Mouse (Mus musculus): ENCODE data around the gene Serpinb9c.
"Not testable (repeated sequence)": the region's sequence is repeated elsewhere in the genome, so short reads cannot be mapped to it uniquely, and the experiment has no call there.

Serpinb9c gene

GRCm38 (mm10) chr13:33159642-33160041, at the start of gene Serpinb9c:
Gene Serpinb9c, minus strand, starts transcription at chr13:33159742.
- no peak for DNase-seq

DNA sequence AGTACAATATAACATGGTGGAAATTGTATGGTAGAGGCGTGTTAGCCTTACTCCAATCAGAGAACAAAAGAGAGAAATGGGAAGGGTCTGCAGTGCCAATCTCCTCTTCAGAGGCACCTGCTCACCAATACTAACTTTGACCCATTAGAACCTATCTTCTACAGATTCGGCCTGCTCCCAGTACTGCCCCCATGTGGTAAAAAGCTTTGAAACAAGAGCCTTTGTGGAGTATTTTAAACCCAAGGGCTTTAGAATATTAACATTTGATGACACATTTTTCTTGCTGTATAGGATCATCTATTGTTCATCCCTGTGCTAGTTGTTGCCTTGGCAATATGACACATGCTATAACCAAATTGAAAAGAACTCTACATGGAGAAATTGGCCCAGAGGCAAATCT, 40.2 kb upstream of the Serpinb9c start:
- DNase-seq = no peak

DNA sequence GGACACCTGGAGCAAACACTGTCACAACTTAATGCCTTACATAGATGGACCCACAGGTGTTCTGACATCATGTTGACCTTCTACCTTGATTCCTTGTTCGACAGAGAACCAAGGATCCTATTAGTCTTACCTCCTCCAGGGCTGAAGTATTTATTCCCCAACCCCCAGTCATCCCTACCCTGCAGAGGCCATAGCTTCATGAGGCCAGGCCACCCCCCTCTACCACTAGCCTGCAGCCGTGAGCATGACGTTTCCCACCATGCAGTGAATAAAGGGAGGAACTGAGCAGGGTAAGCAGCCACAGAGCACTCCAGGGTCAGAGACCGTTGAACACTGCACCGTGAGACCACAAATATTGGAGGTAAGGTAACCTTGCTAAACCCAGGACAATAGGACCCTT, 33.1 kb upstream of the Serpinb9c start, which contains the start of gene Serpinb9d:
Gene Serpinb9d, plus strand, starts transcription at position 301 of the 400 bp plus-strand sequence.
- DNase-seq = no peak

GRCm38 (mm10) chr13:33190486-33190885, 30.9 kb upstream of the Serpinb9c start:
- not testable (repeated sequence) for DNase-seq

DNA sequence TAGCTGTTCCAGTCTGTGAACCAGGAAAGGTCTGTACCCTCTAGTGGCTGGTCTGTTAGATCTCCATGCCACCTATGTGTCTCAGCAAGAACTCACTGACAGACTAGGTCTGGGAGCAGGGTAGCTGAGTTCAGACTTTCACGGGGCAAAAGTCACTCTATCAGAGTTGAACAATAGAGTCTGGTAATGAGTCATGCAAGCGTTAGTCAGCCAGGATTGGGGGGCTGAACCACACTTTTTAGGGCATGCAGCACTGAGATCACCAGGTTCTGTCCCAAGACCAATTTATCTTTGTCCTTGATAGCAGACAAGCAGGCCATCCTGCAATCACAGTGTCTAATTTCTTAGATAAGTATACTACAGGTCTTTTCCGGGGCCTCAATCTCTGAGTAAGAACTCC, 18.1 kb downstream of the Serpinb9c start:
- no peak for DNase-seq

DNA sequence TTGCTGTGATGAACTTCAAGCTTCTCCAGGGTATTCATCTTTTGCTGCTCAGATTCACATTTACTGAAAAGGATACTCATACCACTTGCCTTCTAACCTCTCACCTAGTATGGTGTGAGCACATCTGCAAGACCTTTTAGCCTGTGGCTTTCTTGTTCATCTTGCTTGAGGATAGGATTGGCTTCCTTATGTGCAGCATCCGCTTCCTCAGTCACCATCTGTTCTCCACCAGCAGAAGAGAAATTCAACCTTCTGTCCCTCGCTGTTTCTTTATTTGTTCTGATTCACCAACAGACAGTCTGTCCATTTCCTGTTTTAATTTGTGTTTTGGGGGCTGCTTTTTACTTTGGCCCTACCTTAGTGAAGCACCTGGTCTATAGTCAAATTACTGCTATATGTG, 21.8 kb downstream of the Serpinb9c start:
- DNase-seq = no peak

DNA sequence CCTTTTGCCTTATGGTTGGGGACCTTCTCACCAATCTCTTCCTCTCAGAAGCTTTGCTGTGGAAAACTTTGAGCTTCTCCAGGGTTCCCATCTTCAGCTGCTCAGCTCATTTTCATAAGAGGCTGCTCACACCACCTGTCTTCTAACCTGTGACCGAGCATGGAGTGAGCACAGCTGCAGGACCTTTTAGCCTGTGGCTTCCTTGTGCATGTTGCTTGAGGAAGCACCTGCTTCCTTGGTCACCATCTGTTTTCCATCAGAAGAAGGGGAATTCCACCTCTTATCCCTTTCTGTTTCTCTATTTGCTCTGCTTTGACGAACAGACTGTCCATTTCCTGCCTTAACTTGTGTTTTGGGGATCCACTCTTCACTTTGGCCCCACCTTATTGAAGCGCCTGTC, 46.5 kb downstream of the Serpinb9c start:
- DNase-seq = no peak

GRCm38 (mm10) chr13:33105626-33106025, 53.9 kb downstream of the Serpinb9c start:
- DNase-seq = no peak
